Mouse (Mus musculus): Measurements from ENCODE around the gene Xcl1. TPM values are rescaled to one million over a fixed set of nuclear protein-coding genes. Genes with fewer than 3 reads are reported as not detected.

The Xcl1 gene
- polyA plus RNA-seq, 1 experiment from 2014 or later = not detected

DNA sequence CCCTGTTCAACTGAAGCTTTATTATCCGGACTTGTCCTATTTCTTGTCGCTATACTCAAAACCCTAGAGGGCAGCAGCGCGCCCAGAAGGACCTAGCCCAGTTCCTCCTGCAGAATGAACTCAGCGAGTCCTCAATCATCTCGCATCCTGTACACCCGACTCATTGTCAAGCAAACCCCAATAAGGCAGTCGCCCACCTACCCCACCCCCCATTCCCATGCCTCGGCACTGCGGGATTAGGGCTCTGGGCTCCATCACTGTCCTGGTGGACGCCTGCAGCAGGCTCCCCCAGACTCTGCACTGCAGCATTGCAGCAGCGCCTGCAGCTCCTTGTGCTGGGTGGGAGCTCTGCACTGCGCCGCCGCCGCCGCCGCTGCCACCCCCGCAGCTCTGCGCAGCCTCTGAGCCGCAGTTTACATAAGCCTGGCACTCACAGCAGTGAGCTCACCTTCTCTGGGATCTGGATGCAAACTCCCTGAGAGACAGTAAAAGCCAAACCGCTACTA lies 36.4 kb downstream of the Xcl1 start:
- H3K27ac ChIP-seq (replicated peaks; ENCODE audit: low read depth, low read length) = peak overlapping the region; percentile 58; the same call in 1 of the 2 replicates
- WGBS = 1% methylated on average over 22 of the region's 22 CpGs
- no peaks in the 10 kb centered on the region for H3K36me3 ChIP-seq (ENCODE audit: control insufficient read depth, insufficient read depth, low read length)
- ATAC-seq (ENCODE audit: low read depth) = peak; percentile 92
- H3K4me2 ChIP-seq (ENCODE audit: low read depth, low read length) = peak overlapping the region; percentile 80
- DNase-seq (ENCODE audit: low spot score) = peak; percentile 86
- H3K4me3 ChIP-seq (ENCODE audit: low read depth, low read length) = peak overlapping the region; percentile 48
- H3K9me3 ChIP-seq (ENCODE audit: control insufficient read depth, low read length) = no peaks in the 10 kb centered on the region
- H3K4me1 ChIP-seq (ENCODE audit: control insufficient read depth, insufficient read depth, low read length) = no peaks in the 10 kb centered on the region; the same call in 1 of the 2 replicates
- peak overlapping the region; percentile 61 for H3K9ac ChIP-seq (ENCODE audit: low read depth, low read length)
- H3K27me3 ChIP-seq (replicated peaks; ENCODE audit: control insufficient read depth, insufficient read depth, low read length) = no peaks in the 10 kb centered on the region

DNA sequence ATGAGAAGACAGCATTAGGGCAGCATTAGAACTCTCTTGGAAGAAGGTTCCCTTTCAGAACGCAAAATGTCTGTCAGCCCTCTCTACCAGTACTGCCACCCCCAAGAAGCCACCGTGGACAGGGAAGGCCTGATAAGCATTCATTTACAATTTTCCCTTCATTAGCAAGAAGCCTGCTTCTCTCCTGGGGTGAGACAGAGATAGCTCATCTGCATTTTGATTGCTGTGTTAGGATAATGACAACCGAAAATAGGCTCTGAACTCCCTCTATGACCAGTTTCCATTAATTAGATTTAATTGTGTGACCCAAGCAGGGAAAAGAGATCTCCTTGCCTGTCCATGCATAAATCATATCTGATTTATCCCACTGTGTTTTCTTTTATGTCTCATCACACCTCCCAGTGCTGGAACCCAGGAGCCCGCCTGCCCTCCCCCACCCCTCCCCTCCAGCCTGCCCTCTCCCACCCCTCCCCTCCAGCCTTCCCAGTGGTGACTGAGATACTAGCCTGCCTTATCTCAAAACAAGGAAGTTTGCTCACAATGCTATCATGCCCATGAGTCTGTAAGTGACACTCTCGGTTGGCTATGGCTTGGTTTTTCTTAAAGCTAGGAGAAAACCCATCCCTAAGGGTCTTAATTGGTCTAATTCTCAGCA lies 38.0 kb downstream of the Xcl1 start:
- no peak overlapping the region for H3K27ac ChIP-seq (replicated peaks; ENCODE audit: low read depth, low read length)
- WGBS = 41% methylated on average over 5 of the region's 5 CpGs
- ATAC-seq (ENCODE audit: low read depth) = no peak
- H3K9ac ChIP-seq (ENCODE audit: low read depth, low read length) = no peak overlapping the region
- no peak for DNase-seq (ENCODE audit: low spot score)
- no peaks in the 10 kb centered on the region; the same call in 1 of the 2 replicates for H3K4me1 ChIP-seq (ENCODE audit: control insufficient read depth, insufficient read depth, low read length)
- H3K27me3 ChIP-seq (replicated peaks; ENCODE audit: control insufficient read depth, insufficient read depth, low read length) = no peaks in the 10 kb centered on the region
- H3K9me3 ChIP-seq (ENCODE audit: control insufficient read depth, low read length) = no peaks in the 10 kb centered on the region
- no peak overlapping the region for H3K4me3 ChIP-seq (ENCODE audit: low read depth, low read length)
- H3K4me2 ChIP-seq (ENCODE audit: low read depth, low read length) = no peak overlapping the region
- no peaks in the 10 kb centered on the region for H3K36me3 ChIP-seq (ENCODE audit: control insufficient read depth, insufficient read depth, low read length)

DNA sequence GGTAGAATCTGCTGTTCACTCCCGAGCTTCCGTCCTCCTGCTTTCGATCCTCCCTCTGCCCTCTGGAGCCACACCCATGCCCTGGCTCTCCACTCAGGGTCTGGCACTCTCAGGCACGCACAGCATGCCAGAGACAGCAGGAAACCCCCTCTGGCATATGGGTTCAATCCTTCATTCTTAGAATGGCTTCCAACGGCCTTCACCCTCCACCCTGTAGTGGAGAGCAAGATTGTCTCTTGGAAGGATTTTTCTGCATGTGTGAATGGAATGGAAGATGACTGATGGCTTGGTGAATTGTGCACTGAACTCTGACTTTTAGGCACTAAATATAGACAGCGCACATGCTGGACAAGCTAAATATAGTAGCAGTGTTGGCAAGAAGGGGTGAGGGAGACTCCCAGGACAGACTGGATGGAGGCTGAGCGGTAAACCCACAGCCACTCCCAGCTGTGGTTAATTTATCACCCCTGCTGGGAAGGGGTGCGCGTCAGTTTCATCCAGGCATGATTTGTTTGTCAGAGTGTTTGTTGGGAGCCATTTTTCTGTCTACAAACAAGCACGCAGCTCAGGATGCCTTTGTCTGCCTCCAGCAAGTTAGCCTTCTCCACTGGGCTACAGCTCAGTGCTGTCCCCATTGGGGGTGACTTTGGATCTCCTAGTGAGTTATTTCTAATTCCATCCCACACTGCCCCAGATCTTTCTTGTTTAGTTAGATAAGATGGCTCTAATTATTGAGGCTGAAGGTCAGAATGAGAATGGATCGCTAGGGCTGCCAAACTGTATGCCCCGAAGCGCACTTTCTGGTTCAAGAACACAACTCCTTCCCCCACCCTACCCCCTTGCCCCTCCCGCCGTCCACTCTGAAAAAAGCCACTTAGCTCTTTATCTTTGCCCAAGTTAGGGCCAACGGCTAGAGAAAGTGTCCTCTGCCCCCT lies 38.8 kb downstream of the Xcl1 start:
- DNase-seq (ENCODE audit: low spot score) (peak; percentile 68), ATAC-seq (ENCODE audit: low read depth) (peak; percentile 59; the same call in 1 of the 2 replicates)
- no peaks in the 10 kb centered on the region for H3K36me3 ChIP-seq (ENCODE audit: control insufficient read depth, insufficient read depth, low read length)

DNA sequence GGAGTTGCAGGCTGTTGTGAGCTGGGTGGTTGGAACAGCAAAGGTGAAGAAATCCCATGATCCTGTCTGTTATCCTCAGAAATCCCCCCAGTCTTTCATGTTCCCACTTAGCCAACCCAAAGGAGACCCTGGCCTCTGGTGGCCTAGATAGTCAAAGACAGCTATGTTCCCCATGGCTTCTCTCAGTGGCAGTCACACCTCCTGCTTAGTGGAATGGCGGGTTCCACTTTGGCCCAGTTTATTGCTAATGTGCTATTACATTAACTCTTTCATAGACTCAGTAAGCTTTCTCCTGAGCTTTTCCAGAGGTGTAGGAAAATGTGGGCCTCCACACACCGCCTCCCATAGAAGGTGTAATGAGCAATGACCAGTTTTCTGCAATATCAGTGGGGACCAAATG lies 39.5 kb downstream of the Xcl1 start:
- DNase-seq (ENCODE audit: low spot score) = no peak
- no peak overlapping the region for H3K27ac ChIP-seq (replicated peaks; ENCODE audit: low read depth, low read length)
- H3K4me2 ChIP-seq (ENCODE audit: low read depth, low read length) = no peak overlapping the region
- H3K36me3 ChIP-seq (ENCODE audit: control insufficient read depth, insufficient read depth, low read length) = no peaks in the 10 kb centered on the region
- no peaks in the 10 kb centered on the region for H3K9me3 ChIP-seq (ENCODE audit: control insufficient read depth, low read length)
- 67% methylated on average over 2 of the region's 2 CpGs for WGBS
- ATAC-seq (ENCODE audit: low read depth) = no peak
- H3K4me3 ChIP-seq (ENCODE audit: low read depth, low read length) = no peak overlapping the region
- H3K9ac ChIP-seq (ENCODE audit: low read depth, low read length) = no peak overlapping the region
- no peaks in the 10 kb centered on the region for H3K27me3 ChIP-seq (replicated peaks; ENCODE audit: control insufficient read depth, insufficient read depth, low read length)
- no peaks in the 10 kb centered on the region; the same call in 1 of the 2 replicates for H3K4me1 ChIP-seq (ENCODE audit: control insufficient read depth, insufficient read depth, low read length)

More for the DNA sequence above, 38.8 kb downstream of the Xcl1 start:
- Histone ChIP-seq H3K4me3 (ENCODE audit: low read depth, low read length) (no peak overlapping the region), H3K4me1 (ENCODE audit: control insufficient read depth, insufficient read depth, low read length) (no peaks in the 10 kb centered on the region; the same call in 1 of the 2 replicates), H3K9ac (ENCODE audit: low read depth, low read length) (no peak overlapping the region), H3K9me3 (ENCODE audit: control insufficient read depth, low read length) (no peaks in the 10 kb centered on the region), H3K27me3 (replicated peaks; ENCODE audit: control insufficient read depth, insufficient read depth, low read length) (no peaks in the 10 kb centered on the region), H3K27ac (replicated peaks; ENCODE audit: low read depth, low read length) (0 out of 2 replicates have a peak overlapping the region, but pooled peaks have one; percentile 6), H3K4me2 (ENCODE audit: low read depth, low read length) (no peak overlapping the region)
- 42% methylated on average over 16 of the region's 16 CpGs for WGBS

DNA sequence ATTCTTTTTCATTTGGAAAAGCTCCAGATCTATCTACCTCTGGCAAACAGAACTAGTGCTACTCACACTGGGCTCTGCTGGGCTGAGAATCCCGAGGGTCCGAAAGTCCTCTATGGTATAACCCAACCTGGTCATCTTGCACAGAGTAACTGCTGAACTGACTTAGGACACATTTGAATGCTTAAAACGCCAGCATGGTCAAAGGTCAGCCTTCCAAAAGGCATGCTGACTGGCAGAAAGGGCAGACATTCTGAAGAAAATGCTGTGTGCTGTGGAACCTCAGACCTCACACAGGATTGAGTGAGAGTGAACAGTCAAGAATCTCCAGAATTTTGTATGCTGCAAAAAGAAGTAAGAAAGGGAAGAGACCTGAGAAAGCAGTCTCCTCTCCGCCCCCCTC lies 45.0 kb downstream of the Xcl1 start:
- no peaks in the 10 kb centered on the region for H3K27me3 ChIP-seq (replicated peaks; ENCODE audit: control insufficient read depth, insufficient read depth, low read length)
- no peak overlapping the region for H3K27ac ChIP-seq (replicated peaks; ENCODE audit: low read depth, low read length)
- WGBS = 74% methylated on average over 4 of the region's 4 CpGs
- H3K4me2 ChIP-seq (ENCODE audit: low read depth, low read length) = no peak overlapping the region
- DNase-seq (ENCODE audit: low spot score) = no peak
- H3K36me3 ChIP-seq (ENCODE audit: control insufficient read depth, insufficient read depth, low read length) = no peaks in the 10 kb centered on the region
- H3K9me3 ChIP-seq (ENCODE audit: control insufficient read depth, low read length) = no peaks in the 10 kb centered on the region
- no peak for ATAC-seq (ENCODE audit: low read depth)
- H3K9ac ChIP-seq (ENCODE audit: low read depth, low read length) = no peak overlapping the region
- no peaks in the 10 kb centered on the region for H3K4me1 ChIP-seq (ENCODE audit: control insufficient read depth, insufficient read depth, low read length)
- H3K4me3 ChIP-seq (ENCODE audit: low read depth, low read length) = no peak overlapping the region

DNA sequence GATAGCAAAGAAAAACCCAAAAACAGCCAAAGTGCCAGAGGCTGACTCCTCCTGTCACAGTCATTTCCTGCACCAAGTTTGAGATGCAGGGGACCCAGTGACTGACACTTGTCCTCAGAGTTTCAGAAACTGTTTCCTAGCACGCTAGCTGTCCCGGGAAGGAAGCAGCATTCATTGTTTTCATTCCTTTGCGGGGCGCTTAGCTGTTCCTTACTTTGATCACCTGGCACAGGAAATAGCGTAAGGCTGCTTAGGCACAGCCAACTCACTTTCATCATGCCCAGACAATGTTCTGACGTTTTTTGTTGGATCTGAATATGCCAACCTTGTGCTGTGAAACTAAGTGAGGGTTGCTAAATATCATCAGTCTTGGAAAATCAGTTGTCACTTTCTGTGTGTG lies 46.8 kb downstream of the Xcl1 start:
- H3K9ac ChIP-seq (ENCODE audit: low read depth, low read length) = no peak overlapping the region
- ATAC-seq (ENCODE audit: low read depth) = no peak

DNA sequence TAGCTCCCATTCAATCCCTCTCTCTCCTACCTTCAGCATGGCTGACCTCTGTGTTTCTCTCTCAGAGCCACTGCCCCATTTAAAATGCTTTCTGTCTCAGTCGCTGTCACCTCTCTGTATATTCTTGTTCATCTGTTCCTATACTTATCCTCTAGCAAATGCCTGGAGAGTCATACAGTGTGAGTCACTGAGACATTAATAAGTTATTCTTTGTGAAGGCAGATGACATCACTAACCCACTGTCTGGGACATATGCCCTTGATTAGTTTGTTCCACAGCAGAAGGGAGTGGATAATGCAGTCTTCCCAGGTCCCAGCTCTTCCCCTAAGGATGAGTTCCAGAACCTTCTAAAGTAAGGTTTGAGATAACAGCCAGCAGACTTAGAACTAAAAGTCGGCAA lies 47.6 kb downstream of the Xcl1 start:
- Histone ChIP-seq H3K4me1 (ENCODE audit: control insufficient read depth, insufficient read depth, low read length) (no peaks in the 10 kb centered on the region), H3K4me3 (ENCODE audit: low read depth, low read length) (no peak overlapping the region), H3K36me3 (ENCODE audit: control insufficient read depth, insufficient read depth, low read length) (no peaks in the 10 kb centered on the region), H3K27me3 (replicated peaks; ENCODE audit: control insufficient read depth, insufficient read depth, low read length) (no peaks in the 10 kb centered on the region), H3K9ac (ENCODE audit: low read depth, low read length) (no peak overlapping the region), H3K9me3 (ENCODE audit: control insufficient read depth, low read length) (no peaks in the 10 kb centered on the region), H3K4me2 (ENCODE audit: low read depth, low read length) (no peak overlapping the region), H3K27ac (replicated peaks; ENCODE audit: low read depth, low read length) (no peak overlapping the region)
- ATAC-seq (ENCODE audit: low read depth) (no peak), DNase-seq (ENCODE audit: low spot score) (peak; percentile 34)
- 66% methylated on average over 2 of the region's 2 CpGs for WGBS

More for the DNA sequence above, 46.8 kb downstream of the Xcl1 start:
- H3K4me1 ChIP-seq (ENCODE audit: control insufficient read depth, insufficient read depth, low read length) = no peaks in the 10 kb centered on the region
- H3K9me3 ChIP-seq (ENCODE audit: control insufficient read depth, low read length) = no peaks in the 10 kb centered on the region
- no peaks in the 10 kb centered on the region for H3K27me3 ChIP-seq (replicated peaks; ENCODE audit: control insufficient read depth, insufficient read depth, low read length)
- no peaks in the 10 kb centered on the region for H3K36me3 ChIP-seq (ENCODE audit: control insufficient read depth, insufficient read depth, low read length)
- DNase-seq (ENCODE audit: low spot score) = no peak
- H3K4me2 ChIP-seq (ENCODE audit: low read depth, low read length) = no peak overlapping the region
- 50% methylated on average over 6 of the region's 6 CpGs for WGBS
- H3K4me3 ChIP-seq (ENCODE audit: low read depth, low read length) = no peak overlapping the region
- H3K27ac ChIP-seq (replicated peaks; ENCODE audit: low read depth, low read length) = no peak overlapping the region

DNA sequence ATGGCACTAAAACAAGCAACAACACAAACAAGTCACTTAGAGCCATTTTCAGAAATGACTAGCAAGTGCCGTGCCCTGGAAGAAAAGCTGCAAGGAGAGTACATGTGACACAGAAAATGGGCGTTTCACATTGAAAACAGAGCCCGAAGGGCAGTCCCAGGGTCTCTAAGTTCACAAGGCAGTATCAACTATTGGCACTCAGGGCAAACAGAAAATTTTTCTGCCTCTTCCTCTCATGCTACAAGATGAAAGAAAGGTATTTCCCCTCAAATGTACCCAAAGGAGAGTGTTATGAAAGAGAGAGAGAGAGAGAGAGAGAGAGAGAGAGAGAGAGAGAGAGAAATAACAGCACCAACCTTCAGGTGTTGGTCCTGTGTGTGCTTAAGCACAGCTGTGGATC lies 53.4 kb downstream of the Xcl1 start:
- DNase-seq (ENCODE audit: low spot score) = no peak
- Histone ChIP-seq H3K4me2 (ENCODE audit: low read depth, low read length) (no peak overlapping the region), H3K4me3 (ENCODE audit: low read depth, low read length) (no peak overlapping the region), H3K4me1 (ENCODE audit: control insufficient read depth, insufficient read depth, low read length) (no peaks in the 10 kb centered on the region), H3K27ac (replicated peaks; ENCODE audit: low read depth, low read length) (no peak overlapping the region), H3K36me3 (ENCODE audit: control insufficient read depth, insufficient read depth, low read length) (no peaks in the 10 kb centered on the region), H3K9me3 (ENCODE audit: control insufficient read depth, low read length) (no peaks in the 10 kb centered on the region), H3K9ac (ENCODE audit: low read depth, low read length) (no peak overlapping the region), H3K27me3 (replicated peaks; ENCODE audit: control insufficient read depth, insufficient read depth, low read length) (no peaks in the 10 kb centered on the region)
- 78% methylated on average over 3 of the region's 3 CpGs for WGBS
- ATAC-seq (ENCODE audit: low read depth) = no peak
